Mouse (Mus musculus) embryonic stem cell, embryonic (primary cell): ENCODE results near the gene Tekt4.

Source experiments
- CTCF ChIA-PET, 4 experiments: fragments of 300-600 bp in 2 of 4; fragments of 350-600 bp in 2 of 4; sonication (Branson Sonifier 250); formaldehyde crosslinking; loops; one replicate each; lab custom pipeline; 2022; ENCODE audit warnings: inconsistent platforms in 2 of 4; lab: Charles Lee
- POLR2A ChIA-PET, 4 experiments: fragments of 300-600 bp in 2 of 4; fragments of 350-600 bp in 2 of 4; sonication (Branson Sonifier 250); formaldehyde crosslinking; loops; one replicate each; lab custom pipeline; 2022; ENCODE audit warnings: antibody characterized with exemption in 4 of 4, inconsistent platforms in 1 of 4; lab: Charles Lee

Gene Tekt4

GRCm38 (mm10) chr17:25454272-25454671 lies at the start of gene Tekt4:
Tekt4 (plus strand) TSS chr17:25454615.
- ChIA-PET POLR2A (interaction anchor here in 1 of 4 experiments (1.0 kb wide), 1 partner anchor 21 kb away, joined by 4 read pairs; the partner anchor contains the start of gene Cacna1h), CTCF (interaction anchor here in 2 of 4 experiments (1.0 to 1.1 kb wide), 2 partner anchors 57 to 114 kb away, joined by 4 to 7 read pairs; no protein-coding TSS in a partner anchor)

GRCm38 (mm10) chr17:25405224-25405895 lies 49.1 kb upstream of the Tekt4 start:
- ChIA-PET POLR2A (interaction anchor here (0.6 to 1.8 kb wide), 25 partner anchors 9 to 456 kb away, joined by 3 to 8 read pairs (median 3); partner anchors contain the start of genes Cacna1h (in 1 of the 4), Haghl (in 1 of the 4), Lmf1 (in 1 of the 4) and Sox8 (in 1 of the 4)), CTCF (interaction anchor here (0.5 to 1.8 kb wide), 18 partner anchors 8 to 1578 kb away, joined by 3 to 11 read pairs (median 4); partner anchors contain the start of gene Cacna1h (in 2 of the 4))

- ChIA-PET CTCF (interaction anchor here in 3 of 4 experiments (0.7 to 1.8 kb wide), 8 partner anchors 8 to 1578 kb away, joined by 3 to 8 read pairs (median 3); partner anchors contain the start of gene Cacna1h (in 2 of the 3)), POLR2A (interaction anchor here in 2 of 4 experiments (0.7 to 1.8 kb wide), 12 partner anchors 9 to 455 kb away, joined by 3 to 8 read pairs (median 3); partner anchors contain the start of genes Cacna1h (in 1 of the 2), Lmf1 (in 1 of the 2), Ube2i (in 1 of the 2) and Wdr90 (in 1 of the 2))
Observed at GRCm38 (mm10) chr17:25406011-25406441, 48.4 kb upstream of the Tekt4 start.

GRCm38 (mm10) chr17:25407352-25407751 lies 47.1 kb upstream of the Tekt4 start:
- POLR2A ChIA-PET = interaction anchor here in 2 of 4 experiments (0.5 to 0.7 kb wide), 2 partner anchors 20 to 311 kb away, joined by 3 read pairs; no protein-coding TSS in a partner anchor
- CTCF ChIA-PET = no interaction called here

GRCm38 (mm10) chr17:25408302-25408999 lies 46.0 kb upstream of the Tekt4 start:
- POLR2A ChIA-PET = interaction anchor here in 1 of 4 experiments (0.6 kb wide), 1 partner anchor 246 kb away, joined by 3 read pairs; no protein-coding TSS in a partner anchor
- CTCF ChIA-PET = interaction anchor here in 1 of 4 experiments (0.6 kb wide), 1 partner anchor 791 kb away, joined by 3 read pairs; no protein-coding TSS in a partner anchor

- CTCF ChIA-PET = interaction anchor here in 2 of 4 experiments (0.6 to 1.2 kb wide), 3 partner anchors 11 to 67 kb away, joined by 3 to 4 read pairs (median 4); no protein-coding TSS in a partner anchor
- POLR2A ChIA-PET = no interaction called here
Observed at GRCm38 (mm10) chr17:25409621-25410020, 44.8 kb upstream of the Tekt4 start.

- ChIA-PET CTCF (interaction anchor here (0.6 to 1.5 kb wide), 7 partner anchors 10 to 77 kb away, joined by 3 to 4 read pairs (median 3); no protein-coding TSS in a partner anchor), POLR2A (interaction anchor here in 2 of 4 experiments (1.0 to 1.1 kb wide), 2 partner anchors 34 to 161 kb away, joined by 3 read pairs; partner anchors contain the start of gene Sox8 (in 1 of the 2))
Observed at GRCm38 (mm10) chr17:25410180-25410579, 44.2 kb upstream of the Tekt4 start.

GRCm38 (mm10) chr17:25410786-25411185 lies 43.6 kb upstream of the Tekt4 start:
- CTCF ChIA-PET = interaction anchor here (0.5 to 1.5 kb wide), 10 partner anchors 9 to 369 kb away, joined by 3 to 6 read pairs (median 3); partner anchors contain the start of gene Sox8 (in 1 of the 4)
- POLR2A ChIA-PET = interaction anchor here in 2 of 4 experiments (0.7 to 1.1 kb wide), 4 partner anchors 10 to 160 kb away, joined by 3 read pairs; partner anchors contain the start of gene Sox8 (in 1 of the 2)

- POLR2A ChIA-PET = interaction anchor here in 2 of 4 experiments (0.7 to 1.1 kb wide), 3 partner anchors 10 to 159 kb away, joined by 3 read pairs; partner anchors contain the start of gene Sox8 (in 1 of the 2)
- CTCF ChIA-PET = interaction anchor here (0.5 to 1.5 kb wide), 8 partner anchors 8 to 369 kb away, joined by 3 to 6 read pairs (median 4); partner anchors contain the start of gene Sox8 (in 1 of the 4)
Observed at GRCm38 (mm10) chr17:25411251-25411650, 43.2 kb upstream of the Tekt4 start.

- POLR2A ChIA-PET = interaction anchor here in 2 of 4 experiments (0.6 to 2.1 kb wide), 3 partner anchors 9 to 22 kb away, joined by 3 to 6 read pairs (median 4); no protein-coding TSS in a partner anchor
- CTCF ChIA-PET = interaction anchor here in 1 of 4 experiments (0.6 kb wide), 1 partner anchor 33 kb away, joined by 3 read pairs; no protein-coding TSS in a partner anchor
Observed at GRCm38 (mm10) chr17:25414209-25414608, 40.2 kb upstream of the Tekt4 start.

GRCm38 (mm10) chr17:25414917-25415316 lies 39.5 kb upstream of the Tekt4 start:
- CTCF ChIA-PET = interaction anchor here in 1 of 4 experiments (0.6 kb wide), 1 partner anchor 786 kb away, joined by 5 read pairs; no protein-coding TSS in a partner anchor
- POLR2A ChIA-PET = interaction anchor here in 2 of 4 experiments (0.6 to 2.1 kb wide), 4 partner anchors 9 to 454 kb away, joined by 3 to 6 read pairs (median 4); partner anchors contain the start of gene Mcrip2 (in 1 of the 2)

- ChIA-PET CTCF (interaction anchor here in 2 of 4 experiments (0.5 to 0.6 kb wide), 2 partner anchors 127 to 787 kb away, joined by 5 read pairs; no protein-coding TSS in a partner anchor), POLR2A (interaction anchor here in 2 of 4 experiments (0.6 to 2.1 kb wide), 5 partner anchors 9 to 453 kb away, joined by 3 to 6 read pairs (median 4); partner anchors contain the start of gene Mcrip2 (in 1 of the 2))
Observed at GRCm38 (mm10) chr17:25415421-25415913, 38.9 kb upstream of the Tekt4 start.

- CTCF ChIA-PET = interaction anchor here in 2 of 4 experiments (0.5 to 0.7 kb wide), 2 partner anchors 26 to 127 kb away, joined by 3 to 5 read pairs; no protein-coding TSS in a partner anchor
- POLR2A ChIA-PET = interaction anchor here in 2 of 4 experiments (0.6 to 2.1 kb wide), 6 partner anchors 11 to 53 kb away, joined by 3 to 6 read pairs (median 3); no protein-coding TSS in a partner anchor
Observed at GRCm38 (mm10) chr17:25416219-25416618, 38.2 kb upstream of the Tekt4 start.

- CTCF ChIA-PET = interaction anchor here in 1 of 4 experiments (1.1 kb wide), 1 partner anchor 20 kb away, joined by 4 read pairs; no protein-coding TSS in a partner anchor
- POLR2A ChIA-PET = no interaction called here
Observed at GRCm38 (mm10) chr17:25417990-25418389, 36.4 kb upstream of the Tekt4 start.

- ChIA-PET CTCF (interaction anchor here in 1 of 4 experiments (0.9 to 1.1 kb wide), 3 partner anchors 13 to 89 kb away, joined by 3 to 4 read pairs (median 3); no protein-coding TSS in a partner anchor), POLR2A (interaction anchor here in 1 of 4 experiments (0.6 kb wide), 1 partner anchor 891 kb away, joined by 3 read pairs; the partner anchor contains the start of gene Traf7)
Observed at GRCm38 (mm10) chr17:25418926-25419325, 35.5 kb upstream of the Tekt4 start.

- ChIA-PET CTCF (interaction anchor here (0.6 to 1.4 kb wide), 5 partner anchors 10 to 675 kb away, joined by 3 to 5 read pairs (median 4); no protein-coding TSS in a partner anchor), POLR2A (interaction anchor here in 2 of 4 experiments (0.6 to 1.1 kb wide), 5 partner anchors 10 to 301 kb away, joined by 3 to 4 read pairs (median 3); partner anchors contain the start of gene Cacna1h (in 1 of the 2))
Observed at GRCm38 (mm10) chr17:25420998-25421397, 33.4 kb upstream of the Tekt4 start.
